Mouse (Mus musculus): ENCODE measurements at regions not wholly inside any gene's neighbourhood (a gene's known extent, or its start where the extent isn't known, plus 50 kb on each side); places are given as distances from the start of the nearest gene placed in this dataset.

GRCm38 (mm10) chr11:114282566-114282965, 215.7 kb upstream of the Sdk2 start:
- H3K9ac ChIP-seq (ENCODE audit: low read length): no peak overlapping the region
- no peak overlapping the region for H3K4me2 ChIP-seq (ENCODE audit: low read depth, low read length, severe bottlenecking)
- H3K4me3 ChIP-seq (ENCODE audit: low read depth, low read length): no peak overlapping the region
- H3K27me3 ChIP-seq (ENCODE audit: control insufficient read depth, insufficient read depth, low read length): no peaks in the 10 kb centered on the region
- DNase-seq (ENCODE audit: low spot score) (no peak), ATAC-seq (replicated peaks; ENCODE audit: low FRiP score) (no peak)
- no peak overlapping the region for H3K27ac ChIP-seq (ENCODE audit: low read depth, low read length)
- H3K4me1 ChIP-seq (replicated peaks; ENCODE audit: control insufficient read depth, insufficient read depth, low read length): no peaks in the 10 kb centered on the region
- H3K36me3 ChIP-seq (ENCODE audit: control insufficient read depth, insufficient read depth, low read length): no peaks in the 10 kb centered on the region
- WGBS: 84% methylated on average over 5 of the region's 5 CpGs
- no peaks in the 10 kb centered on the region for H3K9me3 ChIP-seq (ENCODE audit: control insufficient read depth, low read length)

GRCm38 (mm10) chr11:114281846-114282245, 215.0 kb upstream of the Sdk2 start:
- WGBS: 80% methylated on average over 9 of the region's 9 CpGs
- H3K4me2 ChIP-seq (ENCODE audit: low read depth, low read length, severe bottlenecking): no peak overlapping the region
- no peaks in the 10 kb centered on the region for H3K27me3 ChIP-seq (ENCODE audit: control insufficient read depth, insufficient read depth, low read length)
- ATAC-seq (replicated peaks; ENCODE audit: low FRiP score): no peak
- H3K36me3 ChIP-seq (ENCODE audit: control insufficient read depth, insufficient read depth, low read length): no peaks in the 10 kb centered on the region
- no peaks in the 10 kb centered on the region for H3K4me1 ChIP-seq (replicated peaks; ENCODE audit: control insufficient read depth, insufficient read depth, low read length)
- no peak overlapping the region for H3K9ac ChIP-seq (ENCODE audit: low read length)
- DNase-seq (ENCODE audit: low spot score): no peak
- no peak overlapping the region for H3K4me3 ChIP-seq (ENCODE audit: low read depth, low read length)
- H3K27ac ChIP-seq (ENCODE audit: low read depth, low read length): no peak overlapping the region
- no peaks in the 10 kb centered on the region for H3K9me3 ChIP-seq (ENCODE audit: control insufficient read depth, low read length)

GRCm38 (mm10) chr11:114281041-114281695, 214.3 kb upstream of the Sdk2 start:
- no peak overlapping the region for H3K4me3 ChIP-seq (ENCODE audit: low read depth, low read length)
- H3K36me3 ChIP-seq (ENCODE audit: control insufficient read depth, insufficient read depth, low read length): no peaks in the 10 kb centered on the region
- H3K27me3 ChIP-seq (ENCODE audit: control insufficient read depth, insufficient read depth, low read length): no peaks in the 10 kb centered on the region
- H3K9ac ChIP-seq (ENCODE audit: low read length): no peak overlapping the region
- 92% methylated on average over 14 of the region's 14 CpGs for WGBS
- no peak for DNase-seq (ENCODE audit: low spot score)
- no peak overlapping the region for H3K27ac ChIP-seq (ENCODE audit: low read depth, low read length)
- H3K9me3 ChIP-seq (ENCODE audit: control insufficient read depth, low read length): no peaks in the 10 kb centered on the region
- no peak overlapping the region for H3K4me2 ChIP-seq (ENCODE audit: low read depth, low read length, severe bottlenecking)
- no peak for ATAC-seq (replicated peaks; ENCODE audit: low FRiP score)
- no peaks in the 10 kb centered on the region for H3K4me1 ChIP-seq (replicated peaks; ENCODE audit: control insufficient read depth, insufficient read depth, low read length)

GRCm38 (mm10) chr11:114277513-114278304, 210.9 kb upstream of the Sdk2 start:
- ATAC-seq (replicated peaks; ENCODE audit: low FRiP score) (no peak), DNase-seq (ENCODE audit: low spot score) (no peak)
- WGBS: 90% methylated on average over 26 of the region's 26 CpGs
- Histone ChIP-seq H3K9ac (ENCODE audit: low read length) (no peak overlapping the region), H3K27me3 (ENCODE audit: control insufficient read depth, insufficient read depth, low read length) (no peaks in the 10 kb centered on the region), H3K27ac (ENCODE audit: low read depth, low read length) (no peak overlapping the region), H3K36me3 (ENCODE audit: control insufficient read depth, insufficient read depth, low read length) (no peaks in the 10 kb centered on the region), H3K4me2 (ENCODE audit: low read depth, low read length, severe bottlenecking) (no peak overlapping the region), H3K4me3 (ENCODE audit: low read depth, low read length) (no peak overlapping the region), H3K4me1 (replicated peaks; ENCODE audit: control insufficient read depth, insufficient read depth, low read length) (no peaks in the 10 kb centered on the region), H3K9me3 (ENCODE audit: control insufficient read depth, low read length) (no peaks in the 10 kb centered on the region)

- WGBS: 90% methylated on average over 10 of the region's 10 CpGs
- Histone ChIP-seq H3K9me3 (ENCODE audit: control insufficient read depth, low read length) (no peaks in the 10 kb centered on the region), H3K4me2 (ENCODE audit: low read depth, low read length, severe bottlenecking) (no peak overlapping the region), H3K27ac (ENCODE audit: low read depth, low read length) (no peak overlapping the region), H3K4me1 (replicated peaks; ENCODE audit: control insufficient read depth, insufficient read depth, low read length) (no peaks in the 10 kb centered on the region), H3K36me3 (ENCODE audit: control insufficient read depth, insufficient read depth, low read length) (no peaks in the 10 kb centered on the region), H3K4me3 (ENCODE audit: low read depth, low read length) (no peak overlapping the region), H3K9ac (ENCODE audit: low read length) (no peak overlapping the region), H3K27me3 (ENCODE audit: control insufficient read depth, insufficient read depth, low read length) (no peaks in the 10 kb centered on the region)
- ATAC-seq (replicated peaks; ENCODE audit: low FRiP score) (no peak), DNase-seq (ENCODE audit: low spot score) (no peak)
Measured at GRCm38 (mm10) chr11:114270358-114271072, 203.7 kb upstream of the Sdk2 start.

- Histone ChIP-seq H3K4me1 (replicated peaks; ENCODE audit: control insufficient read depth, insufficient read depth, low read length) (0 out of 2 replicates have a peak, but pooled peaks cover 2% of the 10 kb centered on the region), H3K9ac (ENCODE audit: low read length) (no peak overlapping the region), H3K4me2 (ENCODE audit: low read depth, low read length, severe bottlenecking) (no peak overlapping the region), H3K36me3 (ENCODE audit: control insufficient read depth, insufficient read depth, low read length) (no peaks in the 10 kb centered on the region), H3K9me3 (ENCODE audit: control insufficient read depth, low read length) (no peaks in the 10 kb centered on the region), H3K27ac (ENCODE audit: low read depth, low read length) (no peak overlapping the region), H3K27me3 (ENCODE audit: control insufficient read depth, insufficient read depth, low read length) (no peaks in the 10 kb centered on the region), H3K4me3 (ENCODE audit: low read depth, low read length) (no peak overlapping the region)
- no peak for ATAC-seq (replicated peaks; ENCODE audit: low FRiP score)
- WGBS: 35% methylated on average over 4 of the region's 4 CpGs
- no peak for DNase-seq (ENCODE audit: low spot score)
Measured at GRCm38 (mm10) chr11:114261959-114262358, 195.1 kb upstream of the Sdk2 start.

- 0 out of 2 replicates have a peak, but pooled peaks cover 2% of the 10 kb centered on the region for H3K4me1 ChIP-seq (replicated peaks; ENCODE audit: control insufficient read depth, insufficient read depth, low read length)
- no peak overlapping the region for H3K4me3 ChIP-seq (ENCODE audit: low read depth, low read length)
- 96% methylated on average over 9 of the region's 9 CpGs for WGBS
- no peak overlapping the region for H3K4me2 ChIP-seq (ENCODE audit: low read depth, low read length, severe bottlenecking)
- ATAC-seq (replicated peaks; ENCODE audit: low FRiP score): no peak
- no peaks in the 10 kb centered on the region for H3K27me3 ChIP-seq (ENCODE audit: control insufficient read depth, insufficient read depth, low read length)
- H3K9me3 ChIP-seq (ENCODE audit: control insufficient read depth, low read length): no peaks in the 10 kb centered on the region
- H3K9ac ChIP-seq (ENCODE audit: low read length): no peak overlapping the region
- H3K36me3 ChIP-seq (ENCODE audit: control insufficient read depth, insufficient read depth, low read length): no peaks in the 10 kb centered on the region
- no peak for DNase-seq (ENCODE audit: low spot score)
- H3K27ac ChIP-seq (ENCODE audit: low read depth, low read length): no peak overlapping the region
Measured at GRCm38 (mm10) chr11:114258218-114258617, 191.4 kb upstream of the Sdk2 start.

GRCm38 (mm10) chr11:114257756-114258155, 190.9 kb upstream of the Sdk2 start:
- Histone ChIP-seq H3K9me3 (ENCODE audit: control insufficient read depth, low read length) (no peaks in the 10 kb centered on the region), H3K9ac (ENCODE audit: low read length) (no peak overlapping the region), H3K4me1 (replicated peaks; ENCODE audit: control insufficient read depth, insufficient read depth, low read length) (0 out of 2 replicates have a peak, but pooled peaks cover 2% of the 10 kb centered on the region), H3K36me3 (ENCODE audit: control insufficient read depth, insufficient read depth, low read length) (no peaks in the 10 kb centered on the region), H3K4me3 (ENCODE audit: low read depth, low read length) (no peak overlapping the region), H3K4me2 (ENCODE audit: low read depth, low read length, severe bottlenecking) (no peak overlapping the region), H3K27ac (ENCODE audit: low read depth, low read length) (no peak overlapping the region), H3K27me3 (ENCODE audit: control insufficient read depth, insufficient read depth, low read length) (no peaks in the 10 kb centered on the region)
- ATAC-seq (replicated peaks; ENCODE audit: low FRiP score) (no peak), DNase-seq (ENCODE audit: low spot score) (no peak)
- 75% methylated on average over 6 of the region's 6 CpGs for WGBS

All from forebrain, embryonic 11.5 days (tissue).